Mouse (Mus musculus): ENCODE data around the gene Fbxl13. TPM values are rescaled to one million over a fixed set of nuclear protein-coding genes. Genes with fewer than 3 reads are reported as not detected.

The Fbxl13 gene
- total and polyA plus RNA-seq, 3 experiments: 0.14 to 0.30 (median 0.19) TPM

DNA sequence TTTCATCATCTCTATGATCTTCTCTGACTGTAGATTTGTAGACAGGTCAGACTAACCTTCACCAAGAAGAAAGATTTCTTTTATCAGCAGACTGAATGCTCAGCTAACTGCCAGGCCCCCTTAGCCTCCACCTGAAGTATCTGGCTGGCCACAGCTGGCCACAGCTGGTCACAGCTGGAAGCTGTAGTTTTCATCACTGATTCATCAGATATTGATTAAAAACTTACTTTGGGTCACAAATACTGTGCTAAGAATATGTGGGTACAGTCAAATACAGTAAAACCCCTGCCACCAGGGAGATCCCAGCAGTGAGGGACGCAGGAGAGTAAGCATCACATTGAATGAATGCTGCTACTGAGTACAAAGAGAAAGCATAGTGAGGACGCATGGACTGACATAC is 113.3 kb downstream of the Fbxl13 start:
- H3K27ac ChIP-seq (ENCODE audit: insufficient read depth, low read depth): no peak overlapping the region
- dilution Hi-C loops (cut with MboI; ENCODE audit: extremely low pct_ligation_motif_present, extremely low pct_unique_long_range_greater_than_20kb, low sequenced_read_pairs) (no loop called here), in situ Hi-C loops (cut with MboI; ENCODE audit: low pct_ligation_motif_present, low pct_unique_long_range_greater_than_20kb, low sequenced_read_pairs) (no loop called here)
- H3K4me2 ChIP-seq (ENCODE audit: insufficient read depth, low read depth, poor library complexity, severe bottlenecking): no peak overlapping the region
- DNase-seq (ENCODE audit: extremely low read depth): no peak
- no peak overlapping the region for H3K4me3 ChIP-seq (replicated peaks in 1 of 3; ENCODE audit: low read depth in 2 of 3, low read length in 2 of 3, poor library complexity in 1 of 3)
- no peaks in the 10 kb centered on the region for H3K36me3 ChIP-seq (replicated peaks in 1 of 2; ENCODE audit: control insufficient read depth in 1 of 2, insufficient read depth in 1 of 2, low read length in 1 of 2)
- H3K27me3 ChIP-seq (replicated peaks): no peaks in the 10 kb centered on the region
- H3K9me3 ChIP-seq (replicated peaks; ENCODE audit: low read length): peaks cover 4% of the 10 kb centered on the region
- H3K4me1 ChIP-seq (ENCODE audit: control insufficient read depth in 1 of 2, insufficient read depth in 2 of 2): peaks cover 0 to 11% of the 10 kb centered on the region in 2 experiments; a peak in 3 of 4 replicates
- no peak overlapping the region for H3K9ac ChIP-seq (ENCODE audit: insufficient read depth, low read depth)
- TF ChIP-seq TBP (conservative IDR thresholded peaks at IDR 0.05; ENCODE audit: low read depth, low read length): no peak
- no peak for TF ChIP-seq MEF2A (IDR thresholded peaks at IDR 0.05; ENCODE audit: borderline replicate concordance, low read depth, low read length)
- no peak for TF ChIP-seq UBTF (IDR thresholded peaks at IDR 0.05; ENCODE audit: low read depth, low read length)
- no peak for TF ChIP-seq NRF1 (IDR thresholded peaks at IDR 0.05; ENCODE audit: low read depth, low read length)
- no peak for TF ChIP-seq MAX (IDR thresholded peaks at IDR 0.05; ENCODE audit: low read length)
- no peak for TF ChIP-seq ETS1 (conservative IDR thresholded peaks at IDR 0.05; ENCODE audit: low read depth, low read length)
- TF ChIP-seq ZMIZ1 (IDR thresholded peaks at IDR 0.05; ENCODE audit: low read depth, low read length): no peak
- TF ChIP-seq JUN (IDR thresholded peaks at IDR 0.05; ENCODE audit: insufficient read depth, low read depth, low read length): no peak
- no peak for TF ChIP-seq RCOR1 (conservative IDR thresholded peaks at IDR 0.05; ENCODE audit: low read depth, low read length)
- no peak for TF ChIP-seq SMC3 (IDR thresholded peaks at IDR 0.05; ENCODE audit: low read depth, low read length)
- TF ChIP-seq E2F4 (IDR thresholded peaks at IDR 0.05; ENCODE audit: insufficient replicate concordance, low read depth, low read length): no peak
- TF ChIP-seq KAT2A (IDR thresholded peaks at IDR 0.05; ENCODE audit: insufficient replicate concordance, low read length): no peak
- no peak for TF ChIP-seq BHLHE40 (IDR thresholded peaks at IDR 0.05; ENCODE audit: low read depth, low read length)
- TF ChIP-seq POLR2A (IDR thresholded peaks at IDR 0.05; ENCODE audit: low read depth, low read length): no peak
- H3K79me2 ChIP-seq (replicated peaks; ENCODE audit: control insufficient read depth, extremely low read depth, insufficient read depth, poor library complexity, severe bottlenecking): no peaks in the 10 kb centered on the region

DNA sequence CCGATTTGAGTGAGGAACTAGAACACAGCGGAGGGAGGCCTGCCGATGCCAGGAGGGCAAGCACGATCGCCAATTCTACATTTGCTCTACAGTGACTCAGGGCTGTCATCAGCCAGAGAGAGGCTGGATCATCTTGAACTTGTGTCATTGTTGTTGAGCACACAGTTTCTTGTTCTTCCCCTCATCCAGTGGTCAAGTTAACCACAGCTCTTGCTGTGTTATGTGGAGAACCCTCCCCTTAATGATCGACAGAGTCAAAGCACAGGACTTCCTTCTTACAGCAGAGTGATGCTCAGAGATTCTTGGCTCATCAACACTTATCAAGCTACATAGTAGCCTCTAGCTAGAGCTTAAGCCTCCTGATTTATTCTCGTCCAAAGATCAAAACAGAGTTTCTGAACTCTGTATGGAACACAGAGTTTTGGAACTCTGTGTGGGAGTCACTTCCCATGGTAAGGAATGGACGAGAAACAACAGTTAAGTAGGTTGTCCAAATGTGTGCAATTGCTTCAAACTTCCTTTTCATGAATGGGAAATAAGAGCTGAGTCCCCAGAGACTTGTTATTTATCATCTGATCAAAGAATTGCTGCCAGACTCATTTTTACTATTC is 116.2 kb downstream of the Fbxl13 start:
- H3K4me2 ChIP-seq (ENCODE audit: insufficient read depth, low read depth, poor library complexity, severe bottlenecking): no peak overlapping the region
- H3K36me3 ChIP-seq (replicated peaks in 1 of 2; ENCODE audit: control insufficient read depth in 1 of 2, insufficient read depth in 1 of 2, low read length in 1 of 2): no peaks in the 10 kb centered on the region
- no peak overlapping the region for H3K4me3 ChIP-seq (replicated peaks in 1 of 3; ENCODE audit: low read depth in 2 of 3, low read length in 2 of 3, poor library complexity in 1 of 3)
- TF ChIP-seq USF2 (conservative IDR thresholded peaks at IDR 0.05; ENCODE audit: low read depth, low read length) (no peak), MYC (IDR thresholded peaks at IDR 0.05; ENCODE audit: low read depth, low read length) (no peak), HCFC1 (IDR thresholded peaks at IDR 0.05; ENCODE audit: low read depth, low read length) (no peak), SIN3A (IDR thresholded peaks at IDR 0.05; ENCODE audit: low read length) (no peak), ELF1 (IDR thresholded peaks at IDR 0.05; ENCODE audit: low read depth, low read length) (no peak), MXI1 (IDR thresholded peaks at IDR 0.05; ENCODE audit: low read depth, low read length) (no peak), MAZ (IDR thresholded peaks at IDR 0.05; ENCODE audit: low read depth, low read length) (no peak), CHD2 (IDR thresholded peaks at IDR 0.05; ENCODE audit: low read length) (no peak), TCF12 (IDR thresholded peaks at IDR 0.05; ENCODE audit: low read depth, low read length) (no peak), KAT2A (IDR thresholded peaks at IDR 0.05; ENCODE audit: insufficient replicate concordance, low read length) (no peak), ZC3H11A (IDR thresholded peaks at IDR 0.05; ENCODE audit: low read depth, low read length) (no peak), NRF1 (IDR thresholded peaks at IDR 0.05; ENCODE audit: low read depth, low read length) (no peak), CHD1 (IDR thresholded peaks at IDR 0.05; ENCODE audit: low read depth, low read length) (no peak), POLR2A (IDR thresholded peaks at IDR 0.05; ENCODE audit: low read depth, low read length) (no peak), MEF2A (IDR thresholded peaks at IDR 0.05; ENCODE audit: borderline replicate concordance, low read depth, low read length) (no peak)
- in situ Hi-C loops (cut with MboI; ENCODE audit: low pct_ligation_motif_present, low pct_unique_long_range_greater_than_20kb, low sequenced_read_pairs): no loop called here
- H3K9me3 ChIP-seq (replicated peaks; ENCODE audit: low read length): peaks cover 4% of the 10 kb centered on the region
- H3K4me1 ChIP-seq (ENCODE audit: control insufficient read depth in 1 of 2, insufficient read depth in 2 of 2): peaks cover 0 to 11% of the 10 kb centered on the region in 2 experiments; a peak in 3 of 4 replicates
- no peaks in the 10 kb centered on the region for H3K27me3 ChIP-seq (replicated peaks)
- dilution Hi-C loops (cut with MboI; ENCODE audit: extremely low pct_ligation_motif_present, extremely low pct_unique_long_range_greater_than_20kb, low sequenced_read_pairs): no loop called here
- H3K9ac ChIP-seq (ENCODE audit: insufficient read depth, low read depth): no peak overlapping the region
- no peaks in the 10 kb centered on the region for H3K79me2 ChIP-seq (replicated peaks; ENCODE audit: control insufficient read depth, extremely low read depth, insufficient read depth, poor library complexity, severe bottlenecking)
- no peak for DNase-seq (ENCODE audit: extremely low read depth)
- no peak overlapping the region for H3K27ac ChIP-seq (ENCODE audit: insufficient read depth, low read depth)

Measured in CH12.LX (cell line).